Mouse (Mus musculus): ENCODE results near the gene Btc.

The Btc gene

GRCm38 (mm10) chr5:91402339-91403211 lies at the start of gene Btc:
Gene Btc, minus strand, starts transcription at chr5:91402994.
- peak; percentile 64 for DNase-seq (ENCODE audit: low spot score)

- no peak for DNase-seq (ENCODE audit: low spot score)
Observed at GRCm38 (mm10) chr5:91444981-91445517, 42.3 kb upstream of the Btc start.

- no peak for DNase-seq (ENCODE audit: low spot score)
Observed at GRCm38 (mm10) chr5:91436563-91436962, 33.8 kb upstream of the Btc start.

GRCm38 (mm10) chr5:91434723-91435658 lies 32.2 kb upstream of the Btc start:
- no peak for DNase-seq (ENCODE audit: low spot score)

- DNase-seq (ENCODE audit: low spot score): no peak
Observed at GRCm38 (mm10) chr5:91428547-91428946, 25.8 kb upstream of the Btc start.

GRCm38 (mm10) chr5:91413814-91414213 lies 11.0 kb upstream of the Btc start:
- DNase-seq (ENCODE audit: low spot score): no peak

GRCm38 (mm10) chr5:91404263-91404662 lies 1.5 kb upstream of the Btc start:
- DNase-seq (ENCODE audit: low spot score): no peak

- DNase-seq (ENCODE audit: low spot score): no peak
Observed at GRCm38 (mm10) chr5:91403281-91403680, 487 bp upstream of the Btc start.

- no peak for DNase-seq (ENCODE audit: low spot score)
Observed at GRCm38 (mm10) chr5:91400493-91401096, 2.2 kb downstream of the Btc start.

GRCm38 (mm10) chr5:91375467-91375866 lies 27.3 kb downstream of the Btc start:
- DNase-seq (ENCODE audit: low spot score): no peak

GRCm38 (mm10) chr5:91368061-91368565 lies 34.7 kb downstream of the Btc start:
- DNase-seq (ENCODE audit: low spot score): no peak

GRCm38 (mm10) chr5:91366925-91367324 lies 35.9 kb downstream of the Btc start:
- no peak for DNase-seq (ENCODE audit: low spot score)

GRCm38 (mm10) chr5:91363274-91363991 lies 39.4 kb downstream of the Btc start:
- no peak for DNase-seq (ENCODE audit: low spot score)

GRCm38 (mm10) chr5:91352645-91353044 lies 50.1 kb downstream of the Btc start:
- DNase-seq (ENCODE audit: low spot score): no peak

- no peak for DNase-seq (ENCODE audit: low spot score)
Observed at GRCm38 (mm10) chr5:91345681-91346080, 57.1 kb downstream of the Btc start.

GRCm38 (mm10) chr5:91345064-91345463 lies 57.7 kb downstream of the Btc start:
- DNase-seq (ENCODE audit: low spot score): no peak

GRCm38 (mm10) chr5:91341981-91342760 lies 60.6 kb downstream of the Btc start:
- DNase-seq (ENCODE audit: low spot score): no peak

- DNase-seq (ENCODE audit: low spot score): no peak
Observed at GRCm38 (mm10) chr5:91334227-91334626, 68.6 kb downstream of the Btc start.

- DNase-seq (ENCODE audit: low spot score): no peak
Observed at GRCm38 (mm10) chr5:91332079-91332865, 70.5 kb downstream of the Btc start.

- no peak for DNase-seq (ENCODE audit: low spot score)
Observed at GRCm38 (mm10) chr5:91321840-91322239, 81.0 kb downstream of the Btc start.

Data from testis, postnatal 10 days (tissue).